Mouse (Mus musculus) layer of hippocampus, adult 8-10 months (tissue): ENCODE measurements around the gene Maco1. TPM values are rescaled to one million over a fixed set of nuclear protein-coding genes. Genes with fewer than 3 reads are reported as not detected.

ENCODE experiments used
- DNase-seq, 2 experiments: peaks; one replicate each; pipeline ENCODE4 v3.0.0; 2022; ENCODE audit warnings: low spot score in 2 of 2
- total RNA-seq, 4 experiments: library from RNA; stranded (reverse); gene quantifications; 2 replicates each; pipeline ENCODE4 v1.2.4; 2022

The Maco1 gene
- total RNA-seq, 4 experiments from 2014 or later = 44.4 to 47.8 (median 46.7) TPM

DNA sequence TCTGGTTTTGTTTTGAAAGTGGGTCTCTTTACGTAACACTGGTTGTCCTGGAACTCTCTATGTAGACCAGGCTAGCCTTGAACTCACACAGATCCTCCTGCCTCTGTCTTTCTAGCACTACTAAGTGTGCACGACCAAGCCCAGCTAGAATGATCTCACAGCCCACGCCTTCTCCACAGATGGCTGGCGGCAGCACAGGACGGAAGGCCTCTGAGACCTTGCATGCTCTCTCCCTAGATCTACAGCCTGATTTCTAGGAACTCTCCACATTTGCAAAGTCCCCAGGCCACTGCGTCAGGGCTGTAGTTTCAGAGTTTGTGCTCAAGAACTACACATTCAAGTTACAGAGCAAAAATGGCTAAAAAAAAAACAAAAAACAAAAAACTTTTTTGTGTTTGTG is 79.0 kb downstream of the Maco1 start:
- no peak for DNase-seq

DNA sequence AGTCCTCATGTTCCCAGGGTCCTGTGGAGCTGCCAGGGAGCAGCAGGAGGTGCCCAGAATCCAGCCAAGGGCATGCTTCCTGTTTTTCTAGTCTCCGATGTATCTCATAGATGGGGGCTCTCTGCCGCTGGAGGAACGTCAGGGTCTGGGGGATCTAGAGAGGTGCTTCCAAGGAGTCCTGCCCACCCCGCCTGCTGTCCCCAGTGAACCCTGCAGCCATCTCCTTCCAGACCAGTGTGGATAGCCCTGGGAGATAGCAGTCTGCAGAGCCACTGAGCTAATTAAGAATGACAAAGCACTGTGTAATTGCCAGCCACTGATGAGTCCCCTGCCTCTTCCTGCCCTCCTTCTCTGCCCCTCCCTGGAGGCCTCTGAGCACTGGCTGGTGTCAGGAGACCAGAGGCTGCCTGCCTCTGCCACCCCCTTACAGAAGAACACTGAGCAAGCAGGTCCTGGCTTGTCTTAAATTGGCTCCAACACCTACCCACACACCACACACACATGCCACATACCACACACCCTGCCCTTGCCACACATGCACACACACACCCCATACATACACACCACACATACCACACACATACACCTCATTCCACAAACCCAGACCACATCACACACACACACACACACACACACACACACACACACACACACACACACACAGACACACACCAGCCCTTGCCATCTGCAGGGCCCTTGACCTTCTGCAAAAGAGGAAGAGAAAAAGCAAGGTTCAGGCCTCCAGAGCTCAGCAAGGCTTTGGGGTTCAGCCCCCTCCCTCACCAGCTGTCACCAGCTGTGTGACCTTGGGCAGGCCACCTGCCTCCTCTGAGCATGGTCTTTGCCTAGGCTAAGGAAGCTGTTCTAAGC is 80.1 kb downstream of the Maco1 start:
- DNase-seq = no peak

DNA sequence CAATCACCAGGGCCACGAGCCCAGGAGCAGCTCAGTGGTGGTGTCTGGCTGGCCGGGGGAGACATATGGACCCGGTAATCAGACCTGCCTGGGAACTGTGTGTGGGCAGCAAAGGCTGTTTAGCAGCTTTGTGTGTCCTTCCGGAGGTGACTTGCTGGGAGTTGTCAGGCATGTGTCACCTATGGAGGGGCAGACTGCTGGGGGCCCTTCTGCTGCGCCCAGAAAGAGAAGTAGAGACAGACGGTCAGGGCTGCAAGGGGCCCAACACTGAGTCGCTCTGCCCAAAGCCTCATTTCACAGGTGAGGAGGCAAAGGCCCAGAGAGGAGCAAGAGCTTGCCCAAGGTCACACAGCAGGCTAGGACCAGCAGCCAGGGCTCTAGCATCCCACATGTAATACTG is 83.3 kb downstream of the Maco1 start:
- DNase-seq = no peak

DNA sequence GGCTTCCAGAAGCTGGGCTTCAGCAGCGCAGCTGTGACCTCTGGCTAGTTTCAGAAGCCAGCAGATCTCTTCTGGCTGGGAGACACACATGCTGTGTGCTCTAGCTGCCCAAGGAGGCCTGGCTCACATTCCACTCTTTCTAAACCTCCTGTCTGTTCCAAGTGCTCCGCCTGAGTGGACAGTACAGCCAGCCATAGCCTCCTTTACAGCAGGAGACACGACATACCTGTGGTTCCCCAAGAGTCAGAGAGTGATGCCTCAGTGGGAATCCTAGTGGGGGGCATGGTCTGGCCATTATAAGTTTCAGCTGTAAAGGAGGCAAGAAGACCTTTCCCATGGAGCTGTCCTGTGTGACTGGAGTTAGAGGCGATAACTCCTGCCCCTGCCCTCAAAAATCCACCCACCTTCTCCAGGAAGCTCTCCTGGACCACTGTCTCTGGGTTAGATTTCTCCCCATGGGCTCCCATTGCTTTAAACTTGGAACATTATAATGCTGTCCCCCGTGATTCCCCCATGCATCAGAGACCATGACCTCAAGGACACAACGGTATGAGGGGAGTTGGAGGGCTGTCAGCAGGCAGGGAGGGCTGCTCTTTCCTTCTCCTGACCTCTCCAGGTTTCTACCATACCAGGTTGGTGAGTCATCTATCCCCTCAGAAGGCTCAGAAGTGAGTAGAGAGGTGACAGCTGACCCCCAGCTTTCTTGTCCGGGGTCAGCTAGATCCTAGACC is 83.9 kb downstream of the Maco1 start:
- no peak for DNase-seq

DNA sequence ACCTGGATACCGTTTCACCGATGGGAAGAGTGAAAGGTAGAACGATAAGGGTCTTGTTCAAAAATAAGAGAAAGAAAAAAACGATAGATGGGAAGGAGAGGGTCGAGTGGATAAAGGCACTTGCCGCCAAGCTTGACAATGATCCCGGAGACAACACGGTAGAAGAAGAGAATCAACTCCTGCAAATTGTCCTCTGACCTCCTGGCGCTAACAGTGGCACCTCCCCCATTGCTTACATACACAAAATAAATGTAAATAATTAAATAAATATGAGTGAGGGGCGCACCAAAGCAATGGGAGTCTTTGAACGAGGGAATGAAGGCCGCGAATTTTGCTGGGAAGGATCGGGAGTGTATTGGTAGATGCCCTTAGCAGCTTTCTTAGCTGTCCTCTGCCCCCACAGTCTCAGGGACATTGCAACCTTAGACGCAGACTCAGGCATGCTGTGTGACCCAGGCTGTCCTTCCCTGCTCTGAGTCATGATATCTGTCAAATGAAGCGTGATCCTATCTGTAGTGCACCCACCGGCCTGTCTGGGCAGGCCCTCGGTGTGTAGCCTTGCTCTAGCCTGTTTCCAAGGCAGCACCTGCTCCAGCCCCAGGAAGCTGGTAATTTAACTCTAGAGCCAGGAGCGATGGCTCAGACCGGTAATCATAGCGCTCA is 84.8 kb downstream of the Maco1 start:
- DNase-seq = no peak

DNA sequence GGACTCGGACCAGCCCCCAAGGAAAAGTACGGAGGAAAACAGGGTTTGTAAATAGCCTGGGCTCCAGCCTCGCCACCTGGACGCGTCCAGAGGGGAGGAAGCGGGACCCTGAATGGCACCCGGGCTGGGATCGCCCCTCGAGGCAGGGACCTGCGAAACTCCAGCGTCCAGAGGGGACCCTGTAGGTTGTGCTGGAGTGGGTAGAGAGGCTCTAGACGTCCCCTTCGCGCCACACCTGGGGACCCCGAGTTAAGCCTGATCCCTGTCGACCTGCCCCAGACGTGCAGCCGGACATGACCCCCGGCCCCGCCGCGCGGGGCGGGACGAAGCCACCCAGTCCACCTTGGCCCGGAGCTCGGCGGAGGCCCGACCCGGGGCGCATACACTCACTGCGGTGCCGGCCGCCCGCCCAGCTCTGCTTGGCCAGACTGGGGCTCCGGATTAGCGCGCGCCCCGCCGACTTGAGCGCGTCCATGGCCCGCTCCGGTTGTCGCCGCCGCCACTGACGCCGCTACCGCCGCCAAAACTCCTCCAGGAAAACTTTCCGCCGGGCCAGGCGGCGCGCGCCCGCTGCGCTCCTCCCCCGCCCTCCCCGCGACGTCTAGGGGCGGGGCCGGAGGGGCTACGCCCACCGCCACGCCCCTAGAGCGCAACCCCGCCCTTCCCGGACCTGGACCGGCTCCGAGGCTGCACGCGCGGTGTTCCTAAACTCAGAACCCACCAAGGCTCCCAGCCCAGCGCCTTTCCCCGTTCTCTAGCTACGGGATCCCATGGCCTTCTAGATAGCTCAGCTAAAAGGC is 85.5 kb downstream of the Maco1 start, which contains the start of gene Ldlrap1:
Gene Ldlrap1 (minus strand): TSS at position 599 of the 800 bp plus-strand sequence.
- peak in 1 of 2 experiments; percentile 26 for DNase-seq

DNA sequence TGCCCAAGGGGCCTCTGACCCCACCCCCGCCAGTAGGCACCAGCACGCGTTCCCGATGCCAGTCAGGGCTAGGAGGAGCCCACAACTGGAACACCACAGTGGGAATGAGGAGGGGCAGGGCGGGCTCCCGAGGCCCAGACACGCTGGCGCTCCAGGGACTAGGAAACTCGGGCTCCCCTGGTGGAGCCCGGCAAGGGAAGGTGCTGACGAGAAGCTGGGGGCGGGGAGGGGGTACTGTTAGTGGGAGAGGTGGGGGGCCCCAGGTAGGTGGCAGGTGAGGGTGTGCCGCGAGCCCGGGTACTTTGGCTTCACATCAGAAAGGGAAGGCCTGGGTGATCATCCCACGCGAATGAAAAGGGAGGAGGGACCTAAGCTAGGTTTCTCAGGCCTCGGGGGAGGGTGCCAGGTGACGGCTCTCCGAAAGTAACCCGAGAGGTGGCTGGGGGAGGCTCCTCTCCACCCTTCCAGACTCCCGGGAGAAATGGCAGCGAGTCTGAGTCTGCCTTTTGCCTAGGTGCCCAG is 86.2 kb downstream of the Maco1 start:
- DNase-seq = no peak

DNA sequence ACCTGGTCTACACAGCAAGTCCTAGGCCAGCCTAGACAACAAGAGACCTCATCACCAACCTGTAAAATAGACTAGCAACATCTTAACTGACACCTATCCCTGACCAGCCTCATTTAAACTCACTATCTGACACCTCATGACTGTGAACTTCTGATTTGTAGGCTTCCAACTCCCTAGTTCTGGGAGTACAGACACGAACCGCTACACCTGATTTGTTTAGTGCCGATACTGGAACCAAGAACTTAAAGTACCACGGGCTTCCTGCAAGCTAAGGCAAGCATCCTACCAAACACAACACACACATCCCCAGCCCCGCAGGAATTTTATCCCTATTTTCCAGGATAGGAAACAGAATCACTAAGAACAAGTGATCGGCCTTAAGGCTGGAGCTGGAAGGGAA is 86.9 kb downstream of the Maco1 start:
- no peak for DNase-seq

DNA sequence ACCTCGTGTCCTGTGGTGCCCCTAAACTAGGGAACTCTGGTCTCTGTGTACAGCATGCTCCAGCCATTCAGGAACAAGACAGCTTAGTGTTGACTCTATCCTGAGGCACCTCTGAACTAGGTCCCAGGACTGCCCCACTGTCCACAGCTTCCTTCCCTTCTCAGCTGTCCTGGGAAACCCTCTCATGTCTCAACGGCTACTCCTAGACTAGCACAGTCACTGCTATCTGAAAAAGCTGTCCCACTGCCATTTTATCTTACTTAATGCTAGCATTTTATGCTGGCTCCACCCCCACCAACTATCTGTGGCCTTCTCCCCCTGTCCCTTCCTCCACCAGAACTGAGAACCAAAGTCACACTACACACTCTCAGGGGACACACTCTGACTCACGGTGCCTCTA is 88.8 kb downstream of the Maco1 start:
- DNase-seq = no peak

DNA sequence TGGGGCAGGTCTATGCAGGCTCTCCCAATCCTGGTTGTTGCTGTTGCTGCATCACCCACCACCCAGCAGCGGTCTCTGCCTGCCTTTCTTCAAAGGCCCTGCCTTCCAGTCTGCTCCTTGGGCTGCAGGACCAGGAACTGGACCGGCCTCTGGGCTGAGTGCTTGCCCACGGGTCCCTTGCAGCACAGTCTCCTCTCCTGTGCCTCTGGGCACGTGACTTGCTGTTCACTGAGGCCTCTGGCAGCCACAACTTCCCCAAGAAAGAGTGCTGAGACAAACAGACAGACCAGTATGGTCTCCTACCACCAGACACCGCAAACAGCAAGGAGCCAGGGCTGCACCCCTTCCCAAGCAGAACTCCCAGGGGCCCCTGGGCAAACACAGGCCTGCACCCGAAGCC is 90.8 kb downstream of the Maco1 start:
- no peak for DNase-seq

DNA sequence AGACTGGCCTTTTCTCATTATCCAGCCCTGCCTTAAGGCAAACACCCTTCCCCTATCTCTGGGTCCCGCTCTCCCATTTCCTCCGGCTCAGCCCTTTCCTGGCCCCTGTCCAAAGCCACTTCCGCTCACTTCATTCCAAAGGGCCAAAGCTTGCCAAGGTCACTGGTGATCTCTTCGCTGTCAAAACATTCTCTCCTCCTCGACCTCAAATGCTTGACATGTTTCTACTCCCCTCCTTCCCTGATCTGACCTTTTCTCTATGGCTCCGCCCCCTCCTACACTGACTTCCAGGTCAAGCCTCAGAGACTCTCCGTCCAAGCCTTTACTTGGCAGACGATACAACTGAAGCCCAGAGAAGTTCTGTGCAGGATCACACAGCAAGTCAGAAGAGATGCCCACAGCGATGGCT is 92.3 kb downstream of the Maco1 start:
- no peak for DNase-seq

DNA sequence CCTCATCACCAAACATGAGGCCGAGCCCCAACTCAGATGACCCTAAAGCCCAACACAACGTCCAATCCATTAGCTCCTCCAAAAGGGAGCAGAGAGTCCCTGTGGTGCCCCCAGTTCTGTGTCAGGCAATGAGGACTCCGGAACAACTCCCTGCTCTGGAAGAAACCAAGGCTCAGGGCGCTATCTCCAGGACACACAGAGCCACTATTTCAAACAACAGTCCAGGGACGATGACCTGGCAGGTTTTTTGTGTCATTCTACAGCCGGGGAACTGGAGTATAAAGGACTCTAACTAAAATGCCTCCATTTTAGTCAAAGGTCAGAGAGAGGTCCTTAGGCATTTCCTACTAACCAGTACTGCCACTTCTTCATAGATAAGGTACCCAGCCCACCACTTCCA is 92.9 kb downstream of the Maco1 start:
- no peak for DNase-seq

DNA sequence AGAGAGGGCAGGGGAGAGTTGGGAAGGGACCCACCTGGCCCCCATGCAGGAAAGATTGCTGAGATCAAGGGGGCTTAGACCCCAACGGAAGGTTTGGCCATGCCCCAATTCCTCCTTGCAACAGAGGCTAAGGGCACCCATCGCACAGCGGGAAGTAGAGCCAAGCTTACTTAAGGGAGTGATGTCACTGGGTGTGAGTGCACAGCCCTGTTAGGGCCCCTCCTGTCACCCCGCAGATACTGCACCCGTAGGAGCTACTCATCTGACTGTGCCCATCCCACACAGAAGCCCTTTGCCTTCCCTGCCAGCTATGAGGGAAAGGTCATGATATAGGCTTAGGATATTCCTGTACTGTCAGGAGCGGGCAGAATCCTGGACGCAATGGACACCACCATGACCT is 93.6 kb downstream of the Maco1 start:
- DNase-seq = no peak

DNA sequence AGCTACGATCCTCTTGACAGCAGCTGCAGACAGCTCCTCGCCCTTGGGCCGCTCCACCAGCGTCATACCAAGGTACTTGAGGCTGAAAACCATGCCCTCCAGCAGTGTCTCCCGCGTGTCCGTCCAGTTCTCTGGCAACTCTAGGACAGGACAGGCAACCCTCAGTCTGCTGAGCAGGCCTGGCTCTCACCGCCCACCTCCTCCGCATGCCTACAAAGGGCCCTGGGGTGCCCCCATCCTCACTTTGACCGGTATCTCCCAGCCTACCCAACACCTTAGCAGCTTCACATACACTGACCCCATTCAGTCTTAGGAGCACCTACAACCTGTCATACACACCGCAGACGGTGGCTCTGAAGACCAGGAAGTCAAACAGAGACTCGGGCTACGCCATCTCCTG is 94.2 kb downstream of the Maco1 start:
- no peak for DNase-seq

DNA sequence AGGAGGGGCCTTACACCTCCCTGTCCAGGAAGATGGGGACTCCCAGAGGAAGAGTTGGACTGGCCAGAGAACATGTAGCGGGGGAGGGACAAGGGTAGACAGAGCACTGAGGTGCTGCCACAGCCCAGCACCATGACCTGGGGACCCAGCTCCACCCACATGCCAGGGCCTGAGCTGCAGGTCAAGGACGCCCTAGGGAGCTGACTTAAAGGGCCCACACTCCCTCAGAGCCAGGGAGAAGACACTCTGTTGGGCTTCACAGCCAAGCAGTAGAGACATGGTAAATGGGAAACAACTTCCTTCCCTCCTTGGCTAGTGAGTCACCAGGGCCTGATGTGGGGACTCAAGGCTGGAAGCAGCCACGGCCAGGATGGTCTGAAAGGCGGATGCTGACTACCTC is 94.8 kb downstream of the Maco1 start:
- no peak for DNase-seq

DNA sequence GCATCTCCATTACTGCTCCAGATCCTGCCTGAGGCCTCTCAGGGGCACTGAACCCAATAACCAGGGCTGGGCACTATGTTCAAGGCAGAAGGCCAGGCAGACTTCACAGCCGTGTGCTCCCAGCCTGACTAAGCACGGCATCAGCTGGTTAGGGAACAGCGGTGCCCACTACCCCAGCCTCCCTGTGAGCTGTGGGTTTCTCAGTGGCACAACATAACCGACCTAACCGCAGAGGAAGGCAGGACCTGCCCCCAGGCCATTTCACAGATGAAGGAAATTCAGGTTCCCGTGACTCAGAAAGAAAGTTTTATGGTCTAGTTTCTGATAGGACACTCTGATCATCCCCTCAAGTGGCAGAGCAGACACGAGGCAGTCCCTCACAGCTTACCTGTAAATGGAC is 96.2 kb downstream of the Maco1 start:
- no peak for DNase-seq

DNA sequence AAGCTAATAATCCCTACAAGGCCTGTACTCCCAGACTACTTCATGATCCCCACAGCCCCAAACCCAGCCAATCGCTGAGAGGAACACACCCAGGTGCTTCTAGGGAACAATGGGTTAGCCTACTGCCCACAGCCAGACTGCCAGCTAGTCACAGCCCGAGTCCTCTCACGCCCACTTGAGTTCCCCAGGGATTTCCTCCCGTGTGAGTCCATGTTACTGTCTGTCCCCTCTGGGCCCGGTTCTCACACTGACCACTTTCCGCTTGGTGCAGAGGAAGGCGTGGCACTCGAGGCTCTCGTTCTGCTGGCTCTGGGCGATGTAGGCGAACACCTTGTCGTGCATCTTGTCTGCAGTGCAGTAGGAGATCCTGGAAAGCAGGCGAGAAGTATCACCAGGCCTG is 98.2 kb downstream of the Maco1 start:
- DNase-seq = no peak

DNA sequence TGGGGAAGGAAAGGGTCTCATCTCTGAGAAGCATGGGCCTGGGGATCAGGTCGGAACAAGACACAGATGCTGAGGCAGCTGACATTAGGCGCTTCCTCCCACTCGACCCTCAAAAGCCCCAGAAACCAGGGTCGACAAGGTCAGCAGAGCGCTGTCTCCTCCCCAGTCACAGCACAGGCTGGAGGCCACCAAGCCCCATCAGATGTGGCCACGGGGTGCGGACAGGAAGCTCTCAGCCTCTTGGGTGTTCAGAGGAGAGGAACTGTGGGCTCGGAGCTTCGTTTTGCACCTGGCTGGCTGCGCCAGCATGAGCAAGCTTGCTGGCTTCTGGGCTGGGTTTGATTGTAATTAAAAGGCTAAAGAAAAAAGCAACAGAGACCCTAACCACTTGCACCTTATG is 98.8 kb downstream of the Maco1 start:
- DNase-seq = no peak

DNA sequence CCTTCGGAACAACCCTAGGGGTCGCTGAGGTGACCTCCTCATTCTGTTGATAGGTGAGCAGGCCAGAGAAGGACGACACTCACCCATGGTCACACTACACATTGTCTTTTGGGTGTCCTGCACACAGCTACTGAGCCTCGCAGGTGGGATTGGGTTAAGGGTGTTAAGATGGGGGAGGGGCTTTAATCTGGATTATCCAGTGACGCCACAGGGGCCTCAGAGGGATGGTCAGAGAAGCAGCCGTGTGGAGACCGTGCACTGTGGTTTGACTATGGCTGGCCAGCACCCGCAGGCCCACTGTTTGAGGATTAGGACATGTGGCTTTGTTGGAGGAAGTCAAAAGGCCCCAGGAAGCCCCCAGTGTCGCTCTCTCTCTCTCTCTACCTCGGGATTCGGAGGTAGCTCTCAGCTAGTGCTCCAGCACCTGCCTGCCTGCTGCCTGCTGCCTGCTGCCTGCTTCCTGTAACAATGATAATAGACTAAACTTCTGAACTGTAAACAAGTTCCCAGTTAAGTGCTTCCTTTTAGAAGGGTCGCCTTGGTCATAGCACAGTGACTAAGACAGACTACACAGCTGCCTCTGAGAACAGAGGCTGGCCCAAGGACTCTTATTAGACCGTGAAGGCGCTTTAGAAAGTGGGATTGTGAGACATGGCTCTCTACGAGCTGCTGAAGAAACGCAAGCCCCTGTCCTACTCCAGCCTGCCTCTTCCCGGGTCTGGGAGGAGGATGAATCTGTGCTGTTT is 99.5 kb downstream of the Maco1 start:
- DNase-seq = no peak

DNA sequence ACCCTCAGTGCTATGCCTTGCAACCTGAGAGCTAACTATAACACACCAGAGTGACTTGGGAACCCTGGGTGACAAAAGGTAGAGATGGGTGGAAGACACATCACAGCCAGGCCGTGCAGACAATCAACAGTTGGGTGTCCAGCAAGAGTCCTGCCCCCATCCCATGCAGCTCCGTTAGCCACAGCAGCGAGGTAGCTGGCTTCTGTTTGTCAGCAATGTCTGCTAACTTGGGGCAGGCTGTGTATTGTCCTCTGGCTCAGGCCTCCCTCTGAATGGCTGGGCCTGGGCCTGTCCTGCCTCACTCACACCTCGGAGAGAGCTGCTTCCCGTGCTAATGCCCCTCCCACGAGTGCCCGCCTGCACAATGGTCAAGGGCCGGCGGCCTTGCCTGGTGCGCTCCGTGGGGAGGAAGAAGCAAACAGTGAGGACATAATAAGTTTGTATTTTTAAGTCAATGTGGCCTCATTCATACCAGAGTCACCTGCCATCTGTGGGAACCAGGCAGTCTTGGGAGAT is 100.2 kb downstream of the Maco1 start:
- DNase-seq = no peak
